Mouse (Mus musculus) activated CD4-positive, CD25-positive, alpha-beta regulatory T cell (primary cell): ENCODE data around the gene Slc36a1. TPM values are rescaled to one million over a fixed set of nuclear protein-coding genes. Genes with fewer than 3 reads are reported as not detected.

ENCODE experiments used
- polyA plus RNA-seq, 2 experiments: library from polyadenylated mRNA; unstranded; fragments of 100-300 nt; shearing (Covaris generic); gene quantifications; one replicate each; pipeline ENCODE4 v1.2.1; 2017

The Slc36a1 gene
- polyA plus RNA-seq: 1 to 10 TPM; 1.9 to 2.1 TPM

GRCm38 (mm10) chr11:55204159-55204596 lies at the start of gene Slc36a1:
Gene Slc36a1, plus strand, starts transcription at chr11:55204350.

GRCm38 (mm10) chr11:55184733-55185291 lies 19.3 kb upstream of the Slc36a1 start, which contains the start of gene Slc36a2:
Gene Slc36a2, minus strand, starts transcription at chr11:55185077.

Other genes with a start within 250 kb of the Slc36a1 start
- 100 to 1,000 TPM in 1 of 2 experiments, 10 to 100 TPM in 1; 82.9 to 136 TPM for gene Tnip1, start 241.4 kb upstream of the Slc36a1 start, polyA plus RNA-seq
- 100 to 1,000 TPM; 555 to 738 TPM for gene Anxa6, start 170.9 kb upstream of the Slc36a1 start, polyA plus RNA-seq
- 10 to 100 TPM; 60.5 to 88.5 TPM for gene Ccdc69, start 126.2 kb upstream of the Slc36a1 start, polyA plus RNA-seq
- 100 to 1,000 TPM in 1 of 2 experiments, 10 to 100 TPM in 1; 89.6 to 186 TPM for gene Gm2a, start 106.2 kb upstream of the Slc36a1 start, polyA plus RNA-seq
- gene Slc36a3, start 52.6 kb upstream of the Slc36a1 start, polyA plus RNA-seq: under 1 TPM; 0.22 to 0.86 TPM
- gene Slc36a2, start 19.3 kb upstream of the Slc36a1 start, polyA plus RNA-seq: under 1 TPM in 1 of 2 experiments, not detected in 1; 0.21 TPM
- under 1 TPM in 1 of 2 experiments, not detected in 1; 0.02 TPM for gene Fat2, start 132.2 kb downstream of the Slc36a1 start, polyA plus RNA-seq
- under 1 TPM in 1 of 2 experiments, not detected in 1; 0.38 TPM for gene Sparc, start 218.8 kb downstream of the Slc36a1 start, polyA plus RNA-seq